Mouse (Mus musculus) layer of hippocampus, adult 11-12 months (tissue): ENCODE data around the gene Ddo.

Experiments
- DNase-seq: peaks from one replicate; pipeline ENCODE4 v3.0.0; 2022; ENCODE audit warnings: low spot score

The Ddo gene

GRCm38 (mm10) chr10:40629656-40630311, at the start of gene Ddo:
Gene Ddo, plus strand, starts transcription at chr10:40630011.
- peak; percentile 55 for DNase-seq

DNA sequence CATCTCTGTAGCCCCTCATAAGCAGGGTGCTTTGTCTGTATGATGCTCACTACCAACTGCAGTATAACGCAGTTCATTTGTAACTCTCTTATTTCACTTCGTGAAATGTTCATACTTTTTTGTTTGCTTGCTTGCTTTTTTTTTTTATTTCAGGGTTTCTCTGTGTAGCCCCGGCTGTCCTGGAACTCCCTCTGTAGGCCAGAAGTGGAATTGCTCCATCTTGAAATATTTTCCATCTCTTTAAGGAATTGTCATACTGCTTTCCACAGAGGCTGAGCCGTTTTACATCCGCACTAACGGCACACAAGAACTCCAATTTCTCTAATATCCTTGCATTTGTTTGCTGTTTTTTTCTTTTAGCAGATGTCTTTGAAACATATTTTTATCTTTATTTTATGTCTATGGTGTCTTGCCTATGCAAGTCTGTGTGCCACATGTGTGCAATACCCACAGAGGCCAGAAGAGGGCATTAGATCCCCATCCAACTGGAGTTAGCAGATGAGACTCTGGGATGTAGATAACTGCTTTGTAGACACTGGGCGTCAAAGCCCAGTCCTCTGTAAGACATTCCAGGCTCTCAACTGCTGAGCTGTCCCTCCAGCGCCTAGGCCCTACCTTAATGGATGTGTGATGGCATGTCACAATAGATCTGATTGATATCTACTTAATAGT, 46.1 kb upstream of the Ddo start:
- DNase-seq = no peak

DNA sequence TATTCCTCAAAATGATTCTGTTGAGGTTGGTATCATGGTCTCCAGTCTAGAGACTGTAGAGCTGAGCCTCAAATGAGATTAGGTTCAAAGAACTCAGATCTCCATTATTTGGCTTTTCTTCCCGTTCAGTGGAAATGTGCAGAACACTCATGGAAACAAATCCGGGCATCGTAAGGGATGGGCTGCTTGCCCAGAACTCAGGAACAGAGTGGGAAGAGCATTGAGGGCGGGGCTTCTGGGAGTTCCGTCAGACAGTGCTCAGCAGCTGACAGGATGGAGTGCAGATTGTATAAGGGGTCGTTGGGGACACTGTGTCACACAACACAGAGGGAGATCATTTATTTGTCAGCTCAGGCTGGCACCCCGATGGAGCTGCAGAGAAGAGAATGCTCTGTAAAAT, 37.6 kb upstream of the Ddo start:
- DNase-seq = peak; percentile 75

GRCm38 (mm10) chr10:40597177-40597576, 32.6 kb upstream of the Ddo start:
- DNase-seq = peak; percentile 10

GRCm38 (mm10) chr10:40604706-40605394, 25.0 kb upstream of the Ddo start:
- peak; percentile 19 for DNase-seq

GRCm38 (mm10) chr10:40617973-40618372, 11.8 kb upstream of the Ddo start:
- DNase-seq = no peak

- DNase-seq = no peak
Measured at GRCm38 (mm10) chr10:40619760-40620159, 10.1 kb upstream of the Ddo start.

DNA sequence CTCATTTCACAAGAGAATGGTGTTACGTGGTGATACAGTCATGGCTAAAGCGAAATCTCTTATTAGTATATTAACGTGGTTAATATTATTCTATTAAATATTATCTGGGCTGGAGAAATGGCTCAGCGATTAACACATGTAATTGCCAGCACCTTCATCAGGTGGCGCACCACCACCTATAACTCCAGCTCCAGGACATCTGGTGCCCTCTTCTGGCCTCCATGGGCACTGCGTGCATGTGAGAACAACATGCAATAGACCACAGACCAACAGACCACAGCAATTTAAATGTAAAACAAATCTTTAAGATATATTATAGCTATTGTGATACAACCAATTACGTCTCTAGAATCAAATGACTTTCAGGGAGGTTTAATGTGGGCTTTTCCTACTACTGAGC, 671 bp upstream of the Ddo start:
- no peak for DNase-seq

- DNase-seq = no peak
Measured at GRCm38 (mm10) chr10:40630457-40630856, 646 bp downstream of the Ddo start.

- DNase-seq = no peak
Measured at GRCm38 (mm10) chr10:40630961-40631360, 1.1 kb downstream of the Ddo start.

DNA sequence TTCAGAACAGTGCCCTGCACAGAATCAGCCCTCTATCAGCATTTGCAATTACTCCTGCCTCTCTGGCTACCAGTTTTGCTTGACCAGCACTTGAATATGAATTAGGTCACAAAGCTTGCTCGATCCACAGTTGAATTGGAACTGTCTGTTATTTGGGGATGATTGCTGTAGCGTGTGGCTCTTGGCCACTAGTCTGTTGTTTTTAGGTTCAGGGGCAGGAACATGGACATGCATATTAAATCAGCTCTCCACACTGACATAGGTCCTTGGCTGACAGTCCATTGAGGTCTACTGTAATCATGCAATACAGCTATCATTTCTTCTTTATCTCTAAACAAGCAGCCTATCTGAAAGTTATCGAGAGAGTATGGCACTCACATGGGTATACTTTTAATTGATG, 2.3 kb downstream of the Ddo start:
- no peak for DNase-seq

- DNase-seq = no peak
Measured at GRCm38 (mm10) chr10:40637331-40637730, 7.5 kb downstream of the Ddo start.

DNA sequence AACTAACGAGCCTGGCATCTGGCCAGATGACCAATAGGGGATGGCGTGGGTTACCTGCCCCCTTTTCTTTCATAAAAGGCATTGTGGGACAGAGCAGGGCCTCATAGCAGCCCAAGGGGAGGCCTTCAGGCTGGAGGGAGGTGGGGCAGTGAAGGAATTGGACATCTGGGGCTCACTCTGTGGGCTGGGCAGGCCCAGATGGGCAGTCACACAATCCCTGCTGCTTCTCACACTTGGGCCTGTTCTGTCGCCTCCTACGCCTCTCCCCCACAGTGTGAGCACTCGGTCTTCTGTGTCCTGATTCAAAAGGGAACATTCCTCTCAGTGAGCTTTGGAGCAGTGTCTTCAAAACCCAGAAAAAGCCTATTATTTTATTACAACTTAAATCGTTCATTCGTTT, 8.5 kb downstream of the Ddo start:
- DNase-seq = peak; percentile 86

- DNase-seq = peak; percentile 48
Measured at GRCm38 (mm10) chr10:40638823-40639819, 9.3 kb downstream of the Ddo start.

DNA sequence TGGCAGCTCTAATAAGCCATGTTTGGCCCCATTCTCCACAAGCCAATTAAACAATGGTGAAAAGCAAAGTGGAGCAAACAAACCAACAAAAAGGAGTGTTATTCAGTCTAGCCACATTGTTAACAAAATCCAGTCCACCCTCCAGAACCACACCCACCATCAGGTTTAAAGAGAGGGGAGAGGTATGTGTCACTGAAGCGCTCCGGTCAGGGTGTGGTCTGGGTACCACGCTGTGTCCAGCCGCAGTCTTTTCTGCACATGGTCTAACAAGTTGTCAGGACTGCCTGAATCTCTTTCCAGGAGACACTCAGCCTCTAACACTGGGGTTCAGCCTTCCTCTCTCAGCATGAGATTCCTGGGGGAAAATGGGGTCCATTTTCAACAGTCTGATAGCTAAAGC, 10.6 kb downstream of the Ddo start:
- no peak for DNase-seq

DNA sequence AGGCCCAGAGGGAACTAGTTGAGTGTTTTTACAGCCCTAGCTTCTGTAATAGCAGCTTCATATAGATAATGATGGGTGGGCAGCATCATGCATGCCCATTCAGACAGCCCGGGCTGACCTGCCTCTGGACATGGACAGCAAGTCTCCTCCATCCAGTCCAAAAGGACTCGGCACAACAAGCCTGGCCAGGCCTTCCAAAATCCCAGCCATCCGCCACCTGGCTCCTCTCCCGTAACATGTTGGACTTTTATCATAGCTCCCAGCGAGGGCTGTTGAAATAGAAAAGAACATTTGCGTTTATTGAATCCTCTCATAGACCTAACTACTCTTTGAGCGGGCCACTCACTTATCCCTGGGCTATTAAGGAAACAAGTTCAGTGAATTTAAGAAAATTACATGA, 12.1 kb downstream of the Ddo start:
- DNase-seq = no peak

DNA sequence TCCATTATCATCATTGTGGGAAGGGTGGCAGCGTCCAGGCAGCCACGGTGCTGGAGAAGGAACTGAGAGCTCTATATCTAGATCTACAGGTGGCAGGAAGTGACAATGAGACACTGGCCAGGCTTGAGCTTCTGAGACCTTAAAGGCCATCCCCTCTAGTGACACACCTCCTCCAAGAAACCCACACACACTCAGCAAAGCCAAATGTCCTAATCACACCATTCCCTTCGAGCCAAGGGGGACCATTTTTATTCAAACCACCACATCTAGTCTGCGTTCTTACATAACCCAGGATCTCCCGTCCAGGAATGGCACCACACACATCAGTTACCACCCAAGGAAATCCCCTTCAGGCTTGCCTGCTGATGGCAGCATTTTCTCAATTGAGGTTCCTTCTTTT, 13.3 kb downstream of the Ddo start:
- no peak for DNase-seq

DNA sequence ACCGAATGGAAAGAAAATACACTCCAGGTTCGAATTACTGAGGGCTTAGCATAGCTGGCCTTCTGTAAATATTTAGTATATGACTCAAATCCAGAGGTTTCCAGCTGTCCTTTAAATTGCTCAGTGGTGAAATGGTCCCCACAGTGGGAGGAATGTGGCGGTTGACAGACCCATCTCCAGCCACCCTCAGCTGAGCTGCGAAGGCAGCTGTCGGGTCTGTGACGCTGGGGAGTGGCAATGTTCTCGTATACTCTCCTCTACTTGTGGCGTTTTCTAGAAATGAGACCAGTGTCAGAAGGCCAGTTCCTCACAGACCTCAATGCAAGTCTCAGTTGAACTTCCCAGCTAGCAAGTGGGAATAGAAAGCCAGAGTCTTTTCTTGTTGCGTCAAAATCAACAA, 14.6 kb downstream of the Ddo start:
- no peak for DNase-seq

GRCm38 (mm10) chr10:40645346-40645745, 15.5 kb downstream of the Ddo start:
- no peak for DNase-seq

GRCm38 (mm10) chr10:40648776-40649175, 19.0 kb downstream of the Ddo start:
- DNase-seq = no peak

DNA sequence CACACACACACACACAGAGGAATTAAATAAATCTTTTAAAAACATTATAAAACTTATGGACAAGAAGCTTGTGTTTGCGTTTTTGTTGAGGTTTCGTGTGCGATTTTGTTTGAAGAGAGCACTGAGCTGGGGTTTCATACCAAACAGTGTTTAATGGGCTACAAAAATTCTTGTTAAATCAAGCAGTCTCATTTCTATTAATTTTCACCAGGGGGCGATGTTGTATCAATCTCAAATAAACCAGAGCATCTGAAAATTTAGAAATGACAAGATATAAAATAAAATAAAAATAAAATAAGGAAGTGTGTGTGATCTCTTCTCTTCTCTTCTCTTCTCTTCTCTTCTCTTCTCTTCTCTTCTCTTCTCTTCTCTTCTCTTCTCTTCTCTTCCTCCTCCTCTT, 19.8 kb downstream of the Ddo start:
- DNase-seq = no peak

DNA sequence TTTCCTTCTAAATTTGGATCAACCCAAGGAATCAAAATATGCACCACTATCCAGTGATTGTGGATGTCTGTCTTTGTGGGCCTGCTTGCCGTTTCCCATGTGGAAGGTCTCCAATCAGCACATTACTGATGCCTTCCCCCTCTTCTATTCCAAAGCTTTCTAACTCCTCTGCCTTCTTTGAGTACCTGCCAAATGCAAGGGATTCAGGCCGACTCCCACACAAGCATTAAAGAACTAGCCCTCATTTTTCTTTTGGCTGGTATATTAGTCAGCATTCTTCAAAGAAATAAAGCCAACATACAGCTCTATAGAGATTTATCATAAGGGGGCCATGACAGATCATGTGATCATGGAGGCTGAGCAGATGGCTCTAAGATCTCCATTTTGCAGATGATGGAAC, 21.9 kb downstream of the Ddo start:
- DNase-seq = no peak
